Mouse (Mus musculus): Measurements from ENCODE around the gene Sohlh1. TPM values are rescaled to one million over a fixed set of nuclear protein-coding genes. Genes with fewer than 3 reads are reported as not detected.
"Not testable (repeated sequence)": the region's sequence is repeated elsewhere in the genome, so short reads cannot be mapped to it uniquely, and the experiment has no call there.

Sohlh1 gene
- polyA plus RNA-seq, 2 experiments: 0.14 to 0.18 TPM

- ATAC-seq (ENCODE audit: low FRiP score, low read depth) (no peak), DNase-seq (ENCODE audit: low spot score) (no peak)
- Histone ChIP-seq H3K9me3 (ENCODE audit: control insufficient read depth, low read length) (no peaks in the 10 kb centered on the region), H3K27ac (replicated peaks; ENCODE audit: low read depth, low read length) (no peak overlapping the region), H3K4me1 (ENCODE audit: control insufficient read depth, insufficient read depth, low read length) (no peaks in the 10 kb centered on the region), H3K9ac (ENCODE audit: low read depth, low read length, severe bottlenecking) (no peak overlapping the region), H3K36me3 (ENCODE audit: control insufficient read depth, insufficient read depth, low read length) (no peaks in the 10 kb centered on the region), H3K27me3 (ENCODE audit: control insufficient read depth, insufficient read depth, low read length) (no peaks in the 10 kb centered on the region), H3K4me3 (replicated peaks; ENCODE audit: low read length) (no peak overlapping the region), H3K4me2 (replicated peaks; ENCODE audit: low read depth, low read length, severe bottlenecking) (no peak overlapping the region)
- no peak for TF ChIP-seq POLR2A (IDR thresholded peaks at IDR 0.05; ENCODE audit: borderline replicate concordance, extremely low read depth, insufficient read depth, insufficient read length)
- 86% methylated on average over 3 of the region's 3 CpGs for WGBS
These were observed 22.3 kb downstream of the Sohlh1 start for GRCm38 (mm10) chr2:25824751-25825150.

GRCm38 (mm10) chr2:25822806-25823205 is 24.2 kb downstream of the Sohlh1 start, which contains the start of gene Lcn9:
Lcn9 (plus strand) TSS chr2:25823153.
- no peaks in the 10 kb centered on the region for H3K27me3 ChIP-seq (ENCODE audit: control insufficient read depth, insufficient read depth, low read length)

DNA sequence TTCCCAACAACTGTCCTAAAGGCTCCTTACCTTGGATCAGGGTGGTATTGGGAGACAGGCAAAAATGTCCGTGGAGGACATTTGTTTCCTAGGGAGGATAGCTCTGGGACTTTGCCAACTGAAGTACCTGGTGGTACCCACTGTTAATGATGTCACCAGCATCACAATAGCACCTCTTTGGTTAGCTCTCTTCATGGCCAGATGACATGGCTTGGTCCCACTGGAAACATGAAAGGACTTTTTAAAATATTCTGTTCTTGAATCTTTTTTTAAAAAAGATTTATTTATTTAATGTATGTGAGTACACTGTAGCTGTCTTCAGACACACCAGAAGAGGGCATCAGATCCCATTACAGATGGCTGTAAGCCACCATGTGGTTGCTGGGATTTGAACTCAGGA is 31.3 kb downstream of the Sohlh1 start, which contains the start of gene Glt6d1:
Gene Glt6d1 (minus strand): TSS at position 101 of the 400 bp plus-strand sequence.
- not testable (repeated sequence) for DNase-seq (ENCODE audit: low spot score); H3K9ac ChIP-seq (ENCODE audit: low read depth, low read length, severe bottlenecking); H3K9me3 ChIP-seq (ENCODE audit: control insufficient read depth, low read length); H3K27ac ChIP-seq (replicated peaks; ENCODE audit: low read depth, low read length); H3K4me1 ChIP-seq (ENCODE audit: control insufficient read depth, insufficient read depth, low read length); H3K27me3 ChIP-seq (ENCODE audit: control insufficient read depth, insufficient read depth, low read length); H3K36me3 ChIP-seq (ENCODE audit: control insufficient read depth, insufficient read depth, low read length); H3K4me2 ChIP-seq (replicated peaks; ENCODE audit: low read depth, low read length, severe bottlenecking); ATAC-seq (ENCODE audit: low FRiP score, low read depth); H3K4me3 ChIP-seq (replicated peaks; ENCODE audit: low read length)
- 79% methylated on average over 1 of the region's 1 CpGs for WGBS

More at GRCm38 (mm10) chr2:25822806-25823205, 24.2 kb downstream of the Sohlh1 start, which contains the start of gene Lcn9:
- Histone ChIP-seq H3K4me1 (ENCODE audit: control insufficient read depth, insufficient read depth, low read length) (no peaks in the 10 kb centered on the region), H3K4me2 (replicated peaks; ENCODE audit: low read depth, low read length, severe bottlenecking) (no peak within 1 kb of the TSS), H3K27ac (replicated peaks; ENCODE audit: low read depth, low read length) (no peak within 1 kb of the TSS), H3K4me3 (replicated peaks; ENCODE audit: low read length) (no peak within 1 kb of the TSS), H3K9ac (ENCODE audit: low read depth, low read length, severe bottlenecking) (no peak within 1 kb of the TSS), H3K9me3 (ENCODE audit: control insufficient read depth, low read length) (no peaks in the 10 kb centered on the region), H3K36me3 (ENCODE audit: control insufficient read depth, insufficient read depth, low read length) (no peaks in the 10 kb centered on the region)
- 81% methylated on average over 1 of the region's 1 CpGs for WGBS
- no peak for TF ChIP-seq POLR2A (IDR thresholded peaks at IDR 0.05; ENCODE audit: borderline replicate concordance, extremely low read depth, insufficient read depth, insufficient read length)
- no peak for DNase-seq (ENCODE audit: low spot score)
- ATAC-seq (ENCODE audit: low FRiP score, low read depth): no peak

- Histone ChIP-seq H3K9ac (ENCODE audit: low read depth, low read length, severe bottlenecking) (no peak overlapping the region), H3K4me1 (ENCODE audit: control insufficient read depth, insufficient read depth, low read length) (no peaks in the 10 kb centered on the region), H3K4me2 (replicated peaks; ENCODE audit: low read depth, low read length, severe bottlenecking) (no peak overlapping the region), H3K9me3 (ENCODE audit: control insufficient read depth, low read length) (no peaks in the 10 kb centered on the region), H3K27ac (replicated peaks; ENCODE audit: low read depth, low read length) (no peak overlapping the region), H3K36me3 (ENCODE audit: control insufficient read depth, insufficient read depth, low read length) (no peaks in the 10 kb centered on the region), H3K27me3 (ENCODE audit: control insufficient read depth, insufficient read depth, low read length) (no peaks in the 10 kb centered on the region), H3K4me3 (replicated peaks; ENCODE audit: low read length) (no peak overlapping the region)
- ATAC-seq (ENCODE audit: low FRiP score, low read depth): no peak
- TF ChIP-seq POLR2A (IDR thresholded peaks at IDR 0.05; ENCODE audit: borderline replicate concordance, extremely low read depth, insufficient read depth, insufficient read length): no peak
- no peak for DNase-seq (ENCODE audit: low spot score)
- WGBS: 75% methylated on average over 5 of the region's 5 CpGs
These were observed 33.7 kb downstream of the Sohlh1 start for GRCm38 (mm10) chr2:25813364-25813763.

- no peak for DNase-seq (ENCODE audit: low spot score)
- no peak overlapping the region for H3K9ac ChIP-seq (ENCODE audit: low read depth, low read length, severe bottlenecking)
- H3K4me3 ChIP-seq (replicated peaks; ENCODE audit: low read length): no peak overlapping the region
- H3K36me3 ChIP-seq (ENCODE audit: control insufficient read depth, insufficient read depth, low read length): no peaks in the 10 kb centered on the region
- 78% methylated on average over 2 of the region's 2 CpGs for WGBS
- no peak for ATAC-seq (ENCODE audit: low FRiP score, low read depth)
- H3K9me3 ChIP-seq (ENCODE audit: control insufficient read depth, low read length): no peaks in the 10 kb centered on the region
- no peak overlapping the region for H3K27ac ChIP-seq (replicated peaks; ENCODE audit: low read depth, low read length)
- H3K4me1 ChIP-seq (ENCODE audit: control insufficient read depth, insufficient read depth, low read length): no peaks in the 10 kb centered on the region
- H3K4me2 ChIP-seq (replicated peaks; ENCODE audit: low read depth, low read length, severe bottlenecking): no peak overlapping the region
- no peaks in the 10 kb centered on the region for H3K27me3 ChIP-seq (ENCODE audit: control insufficient read depth, insufficient read depth, low read length)
- TF ChIP-seq POLR2A (IDR thresholded peaks at IDR 0.05; ENCODE audit: borderline replicate concordance, extremely low read depth, insufficient read depth, insufficient read length): no peak
These were observed 35.3 kb downstream of the Sohlh1 start for GRCm38 (mm10) chr2:25811711-25812110.

- no peaks in the 10 kb centered on the region for H3K4me1 ChIP-seq (ENCODE audit: control insufficient read depth, insufficient read depth, low read length)
- H3K9ac ChIP-seq (ENCODE audit: low read depth, low read length, severe bottlenecking): no peak overlapping the region
- H3K4me3 ChIP-seq (replicated peaks; ENCODE audit: low read length): no peak overlapping the region
- H3K27me3 ChIP-seq (ENCODE audit: control insufficient read depth, insufficient read depth, low read length): no peaks in the 10 kb centered on the region
- no peaks in the 10 kb centered on the region for H3K36me3 ChIP-seq (ENCODE audit: control insufficient read depth, insufficient read depth, low read length)
- no peak overlapping the region for H3K27ac ChIP-seq (replicated peaks; ENCODE audit: low read depth, low read length)
- TF ChIP-seq POLR2A (IDR thresholded peaks at IDR 0.05; ENCODE audit: borderline replicate concordance, extremely low read depth, insufficient read depth, insufficient read length): no peak
- ATAC-seq (ENCODE audit: low FRiP score, low read depth) (no peak), DNase-seq (ENCODE audit: low spot score) (no peak)
- no peak overlapping the region for H3K4me2 ChIP-seq (replicated peaks; ENCODE audit: low read depth, low read length, severe bottlenecking)
- 56% methylated on average over 5 of the region's 5 CpGs for WGBS
- no peaks in the 10 kb centered on the region for H3K9me3 ChIP-seq (ENCODE audit: control insufficient read depth, low read length)
These were observed 49.0 kb downstream of the Sohlh1 start for GRCm38 (mm10) chr2:25798065-25798464.

Measured in limb, embryonic 14.5 days (tissue).